Mouse (Mus musculus) induced T-regulatory cell, adult 2 months (primary cell): Measurements from ENCODE around the gene Farp1.

Experiments
- DNase-seq: peaks from one replicate; pipeline ENCODE4 v3.0.0-alpha.2; 2012; ENCODE audit warnings: low read depth

The Farp1 gene

GRCm38 (mm10) chr14:121314934-121315333, 279.9 kb downstream of the Farp1 start:
- DNase-seq: peak; percentile 61

DNA sequence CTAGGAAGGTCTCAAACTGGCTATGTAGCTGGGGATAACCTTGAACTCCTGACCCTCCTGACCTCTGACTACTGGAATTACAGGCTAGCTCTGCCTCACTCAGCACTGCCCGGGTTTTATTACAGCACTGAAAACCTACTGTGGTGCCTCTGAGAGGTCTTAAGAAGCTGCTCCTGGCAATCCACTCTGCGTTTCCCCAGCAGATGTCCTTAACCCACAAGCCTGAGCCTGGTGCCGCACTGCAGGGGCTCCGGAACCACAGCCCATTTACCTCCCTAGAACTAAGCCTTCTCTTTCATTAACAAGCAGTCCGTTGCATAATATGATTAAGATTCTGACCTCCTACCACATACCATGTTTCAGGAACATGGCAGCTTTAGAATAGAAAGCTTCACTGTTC, 281.1 kb downstream of the Farp1 start:
- no peak for DNase-seq

DNA sequence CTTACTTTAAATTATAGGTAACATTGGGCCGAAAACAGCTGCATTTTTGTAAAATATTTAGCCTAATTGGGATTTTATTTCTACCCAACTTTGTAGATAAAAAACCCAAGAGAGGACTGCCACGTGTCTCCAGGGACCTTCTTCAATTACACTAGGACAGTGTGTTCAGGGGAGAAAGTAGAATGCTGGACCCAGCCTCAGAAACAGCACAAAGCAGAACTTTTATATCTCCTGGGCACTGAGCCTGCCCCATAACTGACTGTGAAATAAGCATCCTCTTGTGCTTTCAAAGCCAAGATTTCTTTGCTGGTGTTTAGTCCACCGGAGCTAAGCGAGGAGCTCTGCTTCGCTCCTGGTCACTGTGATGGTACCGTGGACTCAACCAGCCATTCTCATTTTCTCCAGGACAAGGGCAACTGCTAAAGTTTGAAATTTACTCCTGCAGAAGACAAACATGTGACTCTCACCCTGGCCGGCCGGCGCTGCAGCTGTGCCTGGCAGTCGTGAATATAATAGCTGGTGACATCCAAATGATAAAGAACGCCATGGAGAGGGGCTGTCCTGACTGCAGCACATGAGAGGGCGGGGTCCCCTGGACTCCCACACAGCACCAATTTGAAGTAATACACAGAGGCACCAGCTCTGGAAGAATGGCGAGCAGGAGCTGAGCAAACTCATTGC, 281.8 kb downstream of the Farp1 start:
- DNase-seq: no peak

DNA sequence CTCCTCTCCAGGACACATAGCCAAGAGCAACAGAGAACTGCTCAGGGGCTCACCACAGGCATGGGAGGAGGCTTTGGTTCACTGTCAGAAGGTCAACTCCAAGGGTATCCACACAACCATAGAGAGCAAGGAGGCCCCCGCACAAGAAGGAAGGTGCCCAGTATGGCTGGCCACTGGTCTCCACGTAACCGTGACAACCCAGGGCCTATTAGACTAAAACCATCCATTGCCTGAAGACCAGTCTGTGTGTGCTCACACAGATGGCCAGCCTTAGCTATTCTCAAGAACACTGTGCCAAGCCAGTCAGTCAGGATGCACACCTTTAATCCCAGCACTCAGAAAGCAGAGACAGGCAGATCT, 282.3 kb downstream of the Farp1 start:
- no peak for DNase-seq

DNA sequence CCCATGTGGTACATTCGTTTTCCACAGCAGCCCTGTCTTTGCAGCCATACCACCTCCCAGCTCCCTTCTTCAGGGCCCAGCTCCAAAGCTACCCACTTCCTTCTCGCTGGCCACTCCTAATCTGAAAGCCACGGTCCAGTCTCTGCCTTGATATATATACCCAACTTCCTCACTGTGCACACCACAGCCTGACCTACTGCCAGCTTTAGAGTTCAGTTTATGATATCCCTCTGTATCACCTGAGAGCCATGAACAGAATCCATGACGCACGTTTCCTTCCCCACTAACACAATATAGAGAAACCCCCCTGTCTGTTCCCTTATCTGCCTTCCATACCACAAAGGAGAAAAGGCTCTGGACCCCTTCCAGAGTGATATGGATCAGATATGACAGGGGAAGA, 283.4 kb downstream of the Farp1 start:
- DNase-seq: no peak

DNA sequence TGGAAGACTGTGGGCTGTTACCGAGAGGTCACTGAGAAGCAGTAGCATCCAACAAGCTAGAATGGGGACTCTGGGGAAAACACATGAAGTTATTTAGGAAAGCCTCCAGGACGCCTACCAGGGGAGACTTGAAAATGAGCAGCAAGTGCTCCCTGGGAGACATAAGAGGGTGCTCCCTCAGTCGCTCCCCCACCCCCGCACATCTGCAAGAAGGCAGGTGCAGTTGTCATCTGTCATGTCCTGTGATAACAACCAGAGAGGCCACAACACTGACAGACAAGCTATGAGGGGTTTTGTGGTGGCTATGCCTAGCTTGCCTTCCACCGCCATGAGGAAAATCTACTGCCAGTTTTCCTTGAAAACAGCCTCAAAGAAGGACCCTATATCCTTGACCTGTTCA, 287.1 kb downstream of the Farp1 start:
- DNase-seq: no peak

DNA sequence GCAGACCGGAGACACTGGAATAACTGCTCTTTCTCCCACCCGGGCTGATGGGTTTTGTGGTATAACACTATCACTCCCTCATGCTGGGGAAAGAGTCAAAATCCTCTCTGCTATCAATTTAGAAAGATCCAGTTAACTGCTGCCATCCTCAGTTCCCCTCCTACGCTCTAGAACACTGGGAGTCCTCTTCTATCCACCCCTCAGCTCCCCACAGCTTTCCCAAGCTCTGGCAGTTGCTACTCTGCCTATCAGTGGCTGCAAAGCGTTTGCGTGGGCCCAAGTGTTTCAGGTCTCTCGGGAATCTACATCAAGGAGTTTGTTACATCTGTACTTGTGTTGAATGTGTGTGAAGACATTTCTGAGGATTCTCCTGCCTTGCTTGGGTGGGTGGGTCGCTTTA, 287.6 kb downstream of the Farp1 start:
- DNase-seq: no peak

GRCm38 (mm10) chr14:121324521-121325330, 289.7 kb downstream of the Farp1 start:
- DNase-seq: peak; percentile 59

DNA sequence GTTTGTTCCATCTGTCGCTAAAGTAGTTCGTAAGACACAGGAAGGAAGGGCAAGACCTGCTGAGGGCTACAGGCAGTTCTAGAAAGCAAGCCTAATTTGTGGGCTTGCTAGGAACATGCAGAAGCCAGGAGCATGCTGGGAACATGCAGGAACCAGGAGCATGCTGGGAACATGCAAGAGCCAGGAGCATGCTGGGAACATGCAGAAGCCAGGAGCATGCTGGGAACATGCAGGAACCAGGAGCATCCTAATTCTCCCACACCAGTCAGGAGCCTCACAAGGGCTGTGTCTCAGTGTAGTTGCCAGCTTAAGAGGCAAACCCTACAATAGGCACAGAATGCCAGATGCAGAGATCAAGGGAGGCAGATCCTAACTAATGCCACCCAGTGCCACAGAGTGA, 291.4 kb downstream of the Farp1 start:
- DNase-seq: no peak

DNA sequence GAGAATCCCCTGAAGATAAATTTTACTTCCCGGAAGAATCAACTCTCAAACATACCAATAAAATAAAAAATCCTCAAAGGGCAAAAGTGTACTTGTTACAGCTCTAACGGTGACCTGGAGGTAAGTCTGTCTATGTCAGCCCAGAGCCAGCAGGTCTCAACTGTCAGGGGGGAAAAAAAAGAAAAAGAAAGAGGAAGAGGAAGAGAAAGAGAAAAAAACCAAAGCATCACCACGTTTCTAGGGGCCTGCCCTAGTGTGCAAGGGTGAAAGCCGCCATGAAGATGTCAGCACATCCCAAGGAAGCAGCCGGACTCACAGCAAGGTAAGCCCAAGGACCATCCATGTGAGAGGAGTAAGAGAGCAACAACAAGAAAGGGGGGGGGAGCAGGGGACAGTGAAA, 293.9 kb downstream of the Farp1 start:
- no peak for DNase-seq

GRCm38 (mm10) chr14:121329401-121330089, 294.5 kb downstream of the Farp1 start:
- DNase-seq: no peak

DNA sequence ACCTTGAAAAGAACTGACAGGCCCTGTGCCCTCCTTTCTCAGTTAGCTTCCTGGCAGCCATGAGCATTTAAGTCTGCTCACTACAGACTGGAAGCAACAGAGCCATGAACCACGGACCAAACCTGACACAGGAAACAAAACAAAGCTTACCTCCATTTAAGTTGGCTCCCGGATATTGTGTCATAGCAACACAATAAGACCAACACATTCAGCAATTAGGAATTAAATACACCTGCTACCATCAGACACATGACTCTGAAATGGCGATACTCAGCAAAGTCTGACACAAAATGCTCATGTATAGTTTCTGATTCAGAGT, 295.0 kb downstream of the Farp1 start:
- DNase-seq: no peak
